Mouse (Mus musculus) thymus, adult 2 months (tissue): ENCODE data around the gene Vegfa. TPM values are rescaled to one million over a fixed set of nuclear protein-coding genes. Genes with fewer than 3 reads are reported as not detected.

Experiments used
- DNase-seq: peaks from one replicate; pipeline ENCODE4 v3.0.0; 2021
- H3K27ac ChIP-seq: fragments of 200-500 bp; 2 replicates; pipeline ENCODE4 v1.5.1; 2012; ENCODE audit warnings: low read length, control low read depth; ENCODE audit not compliant: control insufficient read depth, insufficient read depth
- H3K27me3 ChIP-seq: fragments of 200-500 bp; 2 replicates; pipeline ENCODE4 v1.6.1; 2012; ENCODE audit warnings: mild to moderate bottlenecking, low read length, moderate library complexity, mixed read lengths; ENCODE audit not compliant: control insufficient read depth, insufficient read depth
- H3K36me3 ChIP-seq: fragments of 200-500 bp; 2 replicates; pipeline ENCODE4 v1.6.1; 2012; ENCODE audit warnings: mild to moderate bottlenecking, low read length, moderate library complexity; ENCODE audit not compliant: control insufficient read depth, insufficient read depth
- H3K4me1 ChIP-seq: fragments of 200-500 bp; replicated peaks from 2 replicates; pipeline ENCODE4 v1.6.1; 2012; ENCODE audit warnings: low read length; ENCODE audit not compliant: control insufficient read depth, insufficient read depth
- H3K4me3 ChIP-seq: fragments of 200-500 bp; 2 replicates; pipeline ENCODE4 v1.5.1; 2012; ENCODE audit warnings: mild to moderate bottlenecking, low read length, control low read depth, moderate library complexity; ENCODE audit not compliant: control insufficient read depth, insufficient read depth
- CTCF ChIP-seq: fragments of 200-500 bp; IDR thresholded peaks from 2 replicates; pipeline ENCODE4 v1.5.1; 2012; ENCODE audit warnings: mild to moderate bottlenecking, control low read depth, low read length, moderate library complexity, borderline replicate concordance; ENCODE audit not compliant: control insufficient read depth, poor library complexity, insufficient read depth; ENCODE audit errors: extremely low read depth
- POLR2A ChIP-seq: fragments of 200-500 bp; IDR thresholded peaks from 2 replicates; pipeline ENCODE4 v1.6.1; 2012; ENCODE audit warnings: mild to moderate bottlenecking, low read length, control low read depth, moderate library complexity; ENCODE audit not compliant: control insufficient read depth, poor library complexity, insufficient read depth; ENCODE audit errors: extremely low read depth
- WGBS: fragments of 180-500 bp; shearing (Covaris S2); methylation state at CpG from one replicate; pipeline ENCODE4 v1.1.7; 2018; 5-methylcytosine and 5-hydroxymethylcytosine counted together
- polyA plus RNA-seq: library from polyadenylated mRNA; depleted of rRNA; stranded (reverse); fragments of >200 nt; gene quantifications from 2 replicates; pipeline ENCODE4 v1.2.3, GENCODE M21; 2012

Vegfa gene
- polyA plus RNA-seq, 1 experiment, result 65.2 TPM

- TF ChIP-seq CTCF, result no peak
- no peak for TF ChIP-seq POLR2A
- DNase-seq, result no peak
- 64% methylated on average over 6 of the region's 6 CpGs for WGBS
- Histone ChIP-seq H3K4me1 (0 out of 2 replicates have a peak, but pooled peaks cover 4% of the 10 kb centered on the region), H3K4me3 (no peak overlapping the region), H3K27ac (no peak overlapping the region), H3K27me3 (no peaks in the 10 kb centered on the region), H3K36me3 (no peaks in the 10 kb centered on the region)
These were observed 31.8 kb upstream of the Vegfa start for GRCm38 (mm10) chr17:46063974-46064312.

GRCm38 (mm10) chr17:46063283-46063973 is 31.3 kb upstream of the Vegfa start:
- Histone ChIP-seq H3K36me3 (no peaks in the 10 kb centered on the region), H3K27ac (no peak overlapping the region), H3K4me1 (0 out of 2 replicates have a peak, but pooled peaks cover 4% of the 10 kb centered on the region), H3K4me3 (no peak overlapping the region), H3K27me3 (no peaks in the 10 kb centered on the region)
- no peak for DNase-seq
- TF ChIP-seq CTCF, result no peak
- no peak for TF ChIP-seq POLR2A
- WGBS, result 29% methylated on average over 10 of the region's 10 CpGs

GRCm38 (mm10) chr17:46060253-46060652 is 28.1 kb upstream of the Vegfa start:
- no peak overlapping the region for H3K27ac ChIP-seq
- WGBS, result 83% methylated on average over 3 of the region's 3 CpGs
- no peaks in the 10 kb centered on the region for H3K27me3 ChIP-seq
- TF ChIP-seq CTCF, result no peak
- no peak for TF ChIP-seq POLR2A
- no peak overlapping the region for H3K4me3 ChIP-seq
- no peak for DNase-seq
- H3K4me1 ChIP-seq, result 0 out of 2 replicates have a peak, but pooled peaks cover 4% of the 10 kb centered on the region
- H3K36me3 ChIP-seq, result no peaks in the 10 kb centered on the region

GRCm38 (mm10) chr17:46059226-46059825 is 27.2 kb upstream of the Vegfa start:
- DNase-seq, result no peak
- 0 out of 2 replicates have a peak, but pooled peaks cover 4% of the 10 kb centered on the region for H3K4me1 ChIP-seq
- TF ChIP-seq POLR2A, result no peak
- TF ChIP-seq CTCF, result no peak
- no peaks in the 10 kb centered on the region for H3K27me3 ChIP-seq
- WGBS, result 88% methylated on average over 15 of the region's 15 CpGs
- no peaks in the 10 kb centered on the region for H3K36me3 ChIP-seq
- no peak overlapping the region for H3K4me3 ChIP-seq
- H3K27ac ChIP-seq, result no peak overlapping the region

GRCm38 (mm10) chr17:46056288-46056687 is 24.1 kb upstream of the Vegfa start:
- no peak for TF ChIP-seq POLR2A
- TF ChIP-seq CTCF, result no peak
- Histone ChIP-seq H3K27me3 (no peaks in the 10 kb centered on the region), H3K4me3 (no peak overlapping the region), H3K27ac (no peak overlapping the region), H3K36me3 (no peaks in the 10 kb centered on the region), H3K4me1 (no peaks in the 10 kb centered on the region)
- no peak for DNase-seq
- WGBS, result 91% methylated on average over 7 of the region's 7 CpGs

GRCm38 (mm10) chr17:46055736-46056135 is 23.6 kb upstream of the Vegfa start:
- no peaks in the 10 kb centered on the region for H3K36me3 ChIP-seq
- H3K27me3 ChIP-seq, result no peaks in the 10 kb centered on the region
- H3K27ac ChIP-seq, result no peak overlapping the region
- TF ChIP-seq CTCF (no peak), POLR2A (no peak)
- no peak overlapping the region for H3K4me3 ChIP-seq
- no peaks in the 10 kb centered on the region for H3K4me1 ChIP-seq
- DNase-seq, result no peak
- WGBS, result 91% methylated on average over 7 of the region's 7 CpGs

GRCm38 (mm10) chr17:46053291-46053842 is 21.2 kb upstream of the Vegfa start:
- Histone ChIP-seq H3K4me1 (no peaks in the 10 kb centered on the region), H3K36me3 (no peaks in the 10 kb centered on the region), H3K27ac (no peak overlapping the region), H3K27me3 (no peaks in the 10 kb centered on the region), H3K4me3 (no peak overlapping the region)
- DNase-seq, result no peak
- 90% methylated on average over 7 of the region's 7 CpGs for WGBS
- TF ChIP-seq POLR2A, result no peak
